Mouse (Mus musculus) kidney, adult 2 months (tissue): ENCODE measurements at regions not wholly inside any gene's neighbourhood (a gene's known extent, or its start where the extent isn't known, plus 50 kb on each side); places are given as distances from the start of the nearest gene placed in this dataset.

Experiments
- CTCF ChIP-seq: fragments of 200-500 bp; conservative IDR thresholded peaks from 2 replicates; pipeline ENCODE4 v1.5.1; 2011; ENCODE audit warnings: low read depth, mild to moderate bottlenecking, control low read depth, low read length, moderate library complexity, mixed read lengths; ENCODE audit not compliant: insufficient read depth, insufficient read length
- POLR2A ChIP-seq: fragments of 200-500 bp; IDR thresholded peaks from one replicate; pipeline ENCODE4 v1.6.1; 2011; ENCODE audit warnings: low read depth, low read length, control low read depth

DNA sequence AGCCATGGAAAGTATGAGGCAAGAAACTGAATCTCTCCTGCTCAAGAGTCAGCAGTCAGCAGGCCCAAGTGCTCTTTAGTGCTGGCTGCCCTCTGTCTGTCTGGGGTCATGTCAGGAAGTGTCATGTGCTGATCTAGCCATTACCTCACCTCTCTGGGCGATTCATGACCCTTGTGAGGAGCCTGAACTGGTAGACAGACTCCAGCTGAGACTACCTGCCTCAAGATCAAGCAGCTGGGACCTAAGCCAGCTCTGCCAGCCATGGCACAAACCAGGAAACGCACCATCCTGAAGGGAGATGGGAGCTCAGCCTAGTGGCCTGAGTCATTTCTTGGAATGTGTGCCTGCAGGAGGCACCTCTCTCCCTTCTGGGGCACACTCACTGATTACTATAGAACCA, 221.2 kb upstream of the Sesn3 start:
- TF ChIP-seq CTCF (no peak), POLR2A (no peak)
